Mouse (Mus musculus) hindbrain, embryonic 11.5 days (tissue): Measurements from ENCODE around the gene Jak2. TPM values are rescaled to one million over a fixed set of nuclear protein-coding genes. Genes with fewer than 3 reads are reported as not detected.

Experiments used
- ATAC-seq: fragments of 200-750 bp; cut with Nextera tagmentation; 2 replicates; pipeline ENCODE4 v1.8.0; 2017; ENCODE audit warnings: mild to moderate bottlenecking, moderate TSS enrichment, moderate library complexity; ENCODE audit not compliant: low FRiP score
- DNase-seq: peaks from one replicate; pipeline ENCODE4 v3.0.0-alpha.2; 2015; ENCODE audit warnings: low spot score
- H3K27ac ChIP-seq: fragments of 300-500 bp; sonication (generic); 2 replicates; pipeline ENCODE4 v1.5.1; 2014; ENCODE audit warnings: mild to moderate bottlenecking, low read depth, low read length
- H3K27me3 ChIP-seq: fragments of 300-500 bp; sonication (generic); 2 replicates; pipeline ENCODE4 v1.6.1; 2014; ENCODE audit warnings: mild to moderate bottlenecking, low read length, moderate library complexity, mixed read lengths; ENCODE audit not compliant: control insufficient read depth, insufficient read depth
- H3K36me3 ChIP-seq: fragments of 300-500 bp; sonication (generic); 2 replicates; pipeline ENCODE4 v1.6.1; 2014; ENCODE audit warnings: mild to moderate bottlenecking, low read length, moderate library complexity, mixed read lengths; ENCODE audit not compliant: control insufficient read depth, insufficient read depth
- H3K4me1 ChIP-seq: fragments of 300-500 bp; sonication (generic); replicated peaks from 2 replicates; pipeline ENCODE4 v1.6.1; 2014; ENCODE audit warnings: low read length, mixed read lengths; ENCODE audit not compliant: control insufficient read depth, insufficient read depth
- H3K4me2 ChIP-seq: fragments of 300-500 bp; sonication (generic); replicated peaks from 2 replicates; pipeline ENCODE4 v1.6.1; 2014; ENCODE audit warnings: mild to moderate bottlenecking, low read depth, low read length
- H3K4me3 ChIP-seq: fragments of 300-500 bp; sonication (generic); 2 replicates; pipeline ENCODE4 v1.5.1; 2014; ENCODE audit warnings: low read depth, low read length
- H3K9ac ChIP-seq: fragments of 300-500 bp; sonication (generic); 2 replicates; pipeline ENCODE4 v1.6.1; 2014; ENCODE audit warnings: low read depth, low read length
- H3K9me3 ChIP-seq: fragments of 300-500 bp; sonication (generic); 2 replicates; pipeline ENCODE4 v1.6.1; 2016; ENCODE audit warnings: low read length; ENCODE audit not compliant: control insufficient read depth
- WGBS: fragments of 180-500 bp; shearing (Covaris S2); extraction: QIAGEN DNeasy Blood & Tissue Kit; methylation state at CpG from one replicate; pipeline ENCODE4 v1.1.7; 2014; 5-methylcytosine and 5-hydroxymethylcytosine counted together
- polyA plus RNA-seq: library from polyadenylated mRNA; unstranded; fragments of >200 nt; fragmentation: Nextera tagmentation; extraction: Ambion mirVana; gene quantifications from 2 replicates; pipeline ENCODE4 v1.2.1, GENCODE M21; 2014

The Jak2 gene
- polyA plus RNA-seq, 1 experiment from 2014 or later, result 12.4 TPM

DNA sequence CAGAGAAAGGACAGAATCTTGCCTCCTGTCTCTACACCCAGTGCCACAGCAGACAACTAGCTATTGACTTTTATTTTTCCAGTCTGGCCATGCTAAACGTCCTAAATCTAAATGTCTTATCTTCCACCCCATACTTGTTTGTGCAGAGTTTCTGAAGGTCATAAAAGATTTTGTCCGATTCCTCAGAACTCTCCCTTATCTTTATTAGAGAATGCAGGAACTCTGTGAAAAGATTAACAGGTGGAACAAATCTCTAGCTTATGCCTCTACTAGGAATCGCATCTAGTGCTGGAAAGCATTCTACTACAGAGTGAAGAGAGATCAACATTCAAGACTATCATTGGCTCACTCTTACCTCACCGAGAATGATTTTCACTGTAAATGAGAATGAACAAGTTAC lies 1.7 kb upstream of the Jak2 start:
- Histone ChIP-seq H3K36me3 (no peaks in the 10 kb centered on the region), H3K27me3 (no peaks in the 10 kb centered on the region), H3K27ac (no peak overlapping the region), H3K4me2 (peak overlapping the region; percentile 80; the same call in 1 of the 2 replicates), H3K4me3 (peak overlapping the region; percentile 87), H3K9me3 (no peaks in the 10 kb centered on the region), H3K4me1 (no peaks in the 10 kb centered on the region; the same call in 1 of the 2 replicates), H3K9ac (peak overlapping the region; percentile 89; the same call in 1 of the 2 replicates)
- DNase-seq (no peak), ATAC-seq (no peak)
- 77% methylated on average over 4 of the region's 4 CpGs for WGBS

DNA sequence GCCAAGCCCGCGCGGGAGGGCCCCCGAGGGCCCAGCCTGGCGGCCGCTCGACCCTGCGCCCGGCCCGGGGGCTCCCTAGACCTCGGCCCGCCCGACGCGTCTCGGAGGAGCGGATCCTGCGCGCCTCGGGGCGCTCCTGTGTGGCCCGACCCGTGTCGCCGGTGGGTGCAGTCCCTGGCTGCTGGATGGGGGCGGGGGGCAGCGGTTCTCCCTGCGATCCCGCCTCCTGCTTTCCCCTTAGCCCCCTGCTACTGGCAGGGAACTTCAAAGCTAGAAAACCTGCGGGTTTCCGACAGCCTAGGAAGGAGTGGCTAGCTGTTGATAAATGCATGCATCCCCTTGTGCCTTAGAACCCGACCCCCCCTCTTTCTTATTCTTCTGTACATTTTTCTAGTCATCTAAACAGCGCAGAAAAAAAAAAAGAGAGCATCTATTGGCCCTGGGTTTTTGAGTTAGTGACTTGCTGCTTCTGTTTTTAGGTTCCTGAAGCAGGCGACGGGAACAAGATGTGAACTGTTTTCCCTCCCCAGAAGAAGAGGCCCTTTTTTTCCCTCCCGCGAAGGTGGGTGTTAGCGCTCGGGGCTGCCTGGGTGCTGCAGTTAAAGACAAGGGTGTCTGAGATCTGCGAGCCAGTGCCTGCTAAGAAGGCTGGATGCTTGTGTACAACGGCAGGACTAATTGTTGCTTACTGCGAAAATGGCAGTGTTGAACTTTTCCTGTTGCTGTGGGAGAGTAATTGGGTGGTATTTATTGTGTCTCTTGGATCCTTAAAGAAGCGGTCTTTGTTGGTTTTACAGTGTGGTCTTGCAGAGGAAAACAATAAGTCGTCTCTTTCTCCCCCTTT lies 552 bp downstream of the Jak2 start:
- H3K4me1 ChIP-seq, result no peaks in the 10 kb centered on the region; the same call in 1 of the 2 replicates
- H3K9ac ChIP-seq, result peak overlapping the region; percentile 89
- H3K4me3 ChIP-seq, result peak overlapping the region; percentile 87
- ATAC-seq (peak; percentile 81), DNase-seq (peak; percentile 65)
- H3K27ac ChIP-seq, result peak overlapping the region; percentile 97
- H3K9me3 ChIP-seq, result no peaks in the 10 kb centered on the region
- no peaks in the 10 kb centered on the region for H3K36me3 ChIP-seq
- H3K27me3 ChIP-seq, result no peaks in the 10 kb centered on the region
- peak overlapping the region; percentile 80 for H3K4me2 ChIP-seq
- 1% methylated on average over 43 of the region's 44 CpGs for WGBS

DNA sequence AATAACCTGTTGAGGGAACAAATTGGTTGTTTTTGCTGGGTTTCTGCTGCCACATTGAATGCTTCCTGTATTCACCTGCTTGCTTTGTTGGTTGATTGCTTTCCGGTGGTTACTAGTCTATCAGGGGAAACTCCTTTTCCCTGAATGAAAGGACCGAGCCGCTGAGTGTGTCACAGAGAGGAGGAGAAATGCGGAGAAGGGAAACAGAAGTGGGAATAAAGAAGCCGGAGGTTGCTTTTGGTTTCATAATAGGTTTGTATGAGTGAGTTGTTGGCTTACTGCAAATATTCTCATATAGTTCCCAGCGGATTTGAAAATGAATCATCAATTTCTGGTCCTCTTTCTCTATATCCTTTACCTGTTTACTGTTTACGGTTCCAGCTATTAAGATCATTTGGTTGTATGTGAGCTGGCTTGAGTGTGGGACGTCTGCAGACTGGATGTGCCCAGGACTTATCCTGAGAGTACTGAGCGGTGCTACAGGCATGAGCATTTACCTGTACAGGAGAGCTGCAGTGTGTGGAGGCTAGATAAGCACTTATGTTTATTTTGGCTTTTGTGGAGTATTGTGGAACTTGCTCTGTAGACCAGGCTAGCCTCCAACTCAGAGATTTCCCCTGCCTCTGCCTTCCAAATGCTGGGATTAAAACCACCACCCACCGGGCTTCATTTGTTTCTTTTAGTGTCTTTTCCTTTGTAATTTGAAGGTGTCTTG lies 1.4 kb downstream of the Jak2 start:
- DNase-seq (no peak), ATAC-seq (no peak)
- no peak overlapping the region for H3K27ac ChIP-seq
- H3K9me3 ChIP-seq, result no peaks in the 10 kb centered on the region
- 26% methylated on average over 10 of the region's 10 CpGs for WGBS
- no peaks in the 10 kb centered on the region for H3K27me3 ChIP-seq
- H3K9ac ChIP-seq, result peak overlapping the region; percentile 89
- H3K36me3 ChIP-seq, result no peaks in the 10 kb centered on the region
- H3K4me3 ChIP-seq, result peak overlapping the region; percentile 87
- peak overlapping the region; percentile 80 for H3K4me2 ChIP-seq
- H3K4me1 ChIP-seq, result no peaks in the 10 kb centered on the region; the same call in 1 of the 2 replicates

DNA sequence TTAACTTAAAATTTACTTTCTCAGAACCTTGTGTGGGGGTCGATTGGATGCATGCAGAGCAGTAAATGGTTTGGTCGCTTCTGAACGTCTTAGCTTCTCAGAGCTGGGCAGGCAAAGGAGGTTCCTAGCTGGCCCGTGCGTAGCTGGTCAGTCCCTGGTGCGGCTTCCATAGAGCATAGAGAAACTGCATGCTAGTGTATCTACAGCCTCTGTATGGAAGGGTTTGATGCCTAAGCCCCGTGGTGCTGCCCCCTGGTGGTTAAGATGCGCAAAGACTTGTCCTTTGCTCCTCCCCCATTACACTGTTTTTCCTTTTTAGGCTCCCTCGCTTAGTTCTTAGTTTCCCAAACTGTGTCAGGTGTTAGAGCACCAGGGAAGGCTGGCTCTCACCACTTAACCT lies 2.1 kb downstream of the Jak2 start:
- peak; percentile 90 for DNase-seq
- ATAC-seq, result no peak
- no peaks in the 10 kb centered on the region for H3K9me3 ChIP-seq
- H3K4me1 ChIP-seq, result no peaks in the 10 kb centered on the region; the same call in 1 of the 2 replicates
- no peaks in the 10 kb centered on the region for H3K27me3 ChIP-seq
- peak overlapping the region; percentile 13; the same call in 1 of the 2 replicates for H3K4me3 ChIP-seq
- no peaks in the 10 kb centered on the region for H3K36me3 ChIP-seq
- 3% methylated on average over 9 of the region's 9 CpGs for WGBS
- peak overlapping the region; percentile 80 for H3K4me2 ChIP-seq
- H3K27ac ChIP-seq, result no peak overlapping the region
- H3K9ac ChIP-seq, result no peak overlapping the region

DNA sequence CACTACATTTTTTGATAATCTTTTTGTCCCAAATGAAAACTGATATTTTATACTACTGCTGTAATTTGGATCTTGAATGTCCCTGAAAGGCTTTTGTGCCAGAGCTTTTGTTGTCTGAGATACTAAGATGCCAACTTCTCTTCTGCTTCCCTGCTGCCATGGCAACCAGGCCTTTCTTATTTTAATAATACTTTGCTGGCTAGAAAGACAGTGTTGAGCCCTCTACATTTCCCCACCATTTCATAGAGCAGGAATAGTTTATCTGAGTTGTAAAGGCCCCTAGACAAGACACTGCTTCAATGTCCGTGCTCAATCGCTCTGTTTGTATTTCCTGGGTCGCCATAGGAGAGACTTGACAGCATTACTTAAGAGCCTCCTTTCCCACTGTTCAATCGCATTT lies 3.0 kb downstream of the Jak2 start:
- Histone ChIP-seq H3K4me2 (no peak overlapping the region), H3K9ac (no peak overlapping the region), H3K4me3 (no peak overlapping the region), H3K27me3 (no peaks in the 10 kb centered on the region), H3K4me1 (no peaks in the 10 kb centered on the region; the same call in 1 of the 2 replicates), H3K27ac (peak overlapping the region; percentile 51; the same call in 1 of the 2 replicates), H3K36me3 (no peaks in the 10 kb centered on the region), H3K9me3 (no peaks in the 10 kb centered on the region)
- ATAC-seq (no peak), DNase-seq (peak; percentile 54)
- WGBS, result 24% methylated on average over 4 of the region's 4 CpGs

DNA sequence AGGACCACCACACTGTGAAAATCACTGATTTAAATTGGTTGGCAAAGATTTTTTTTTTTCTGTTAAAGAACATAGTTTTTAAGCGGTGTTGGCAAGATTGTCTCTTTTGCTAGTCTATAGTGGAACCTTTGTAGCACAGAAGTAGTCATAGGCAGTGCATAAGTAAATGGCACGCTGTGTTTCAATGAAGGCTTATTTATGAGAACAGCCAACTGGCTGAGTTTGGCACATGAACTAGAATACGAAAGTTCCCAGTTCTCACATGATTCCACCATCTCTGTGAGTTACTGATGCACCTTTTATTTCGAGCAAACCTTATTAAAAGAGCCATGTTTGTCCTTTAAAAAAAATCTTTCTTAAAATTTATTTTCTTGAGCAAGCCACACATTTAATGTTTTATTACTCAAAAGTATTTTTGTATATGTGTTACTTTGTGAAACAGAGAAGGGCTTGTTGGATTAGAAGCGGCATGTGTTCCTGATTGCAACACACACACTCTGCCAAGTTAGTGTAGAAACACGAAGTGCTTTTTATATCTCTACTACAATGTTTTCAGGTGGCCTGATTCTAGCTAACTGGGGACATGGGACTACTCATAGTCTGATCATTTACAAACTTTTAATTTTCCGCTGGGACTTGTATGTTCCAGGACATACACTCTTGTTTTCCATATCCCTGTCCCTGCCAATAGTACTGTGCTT lies 3.8 kb downstream of the Jak2 start:
- 90% methylated on average over 7 of the region's 7 CpGs for WGBS
- Histone ChIP-seq H3K4me2 (no peak overlapping the region), H3K4me1 (no peaks in the 10 kb centered on the region; the same call in 1 of the 2 replicates), H3K4me3 (no peak overlapping the region), H3K9ac (no peak overlapping the region), H3K36me3 (no peaks in the 10 kb centered on the region), H3K27ac (peak overlapping the region; percentile 51; the same call in 1 of the 2 replicates), H3K9me3 (no peaks in the 10 kb centered on the region), H3K27me3 (no peaks in the 10 kb centered on the region)
- ATAC-seq (no peak), DNase-seq (no peak)

DNA sequence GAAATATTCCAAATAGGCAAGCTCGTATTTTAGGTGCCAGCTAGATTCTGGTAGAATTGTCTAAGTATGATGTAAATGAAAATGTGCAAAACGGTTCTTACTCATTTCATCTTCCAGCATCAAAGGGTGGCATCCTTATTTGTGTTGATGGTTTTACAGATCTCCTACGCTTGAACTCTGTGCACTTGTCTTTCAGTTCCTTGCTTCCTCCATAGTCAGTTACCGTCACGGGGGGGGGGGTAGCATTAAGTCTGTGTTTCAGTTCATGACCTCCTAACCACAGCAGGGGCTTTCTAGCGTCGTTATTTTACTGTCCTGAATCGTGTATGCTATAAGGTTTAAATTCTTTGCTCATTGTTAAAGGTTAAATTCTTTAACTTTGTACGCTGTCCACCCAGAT lies 10.0 kb downstream of the Jak2 start:
- Histone ChIP-seq H3K9ac (no peak overlapping the region), H3K27ac (no peak overlapping the region), H3K4me3 (no peak overlapping the region), H3K9me3 (no peaks in the 10 kb centered on the region), H3K4me1 (no peaks in the 10 kb centered on the region), H3K4me2 (no peak overlapping the region), H3K27me3 (no peaks in the 10 kb centered on the region), H3K36me3 (no peaks in the 10 kb centered on the region)
- ATAC-seq, result no peak
- DNase-seq, result no peak
- 80% methylated on average over 9 of the region's 9 CpGs for WGBS

DNA sequence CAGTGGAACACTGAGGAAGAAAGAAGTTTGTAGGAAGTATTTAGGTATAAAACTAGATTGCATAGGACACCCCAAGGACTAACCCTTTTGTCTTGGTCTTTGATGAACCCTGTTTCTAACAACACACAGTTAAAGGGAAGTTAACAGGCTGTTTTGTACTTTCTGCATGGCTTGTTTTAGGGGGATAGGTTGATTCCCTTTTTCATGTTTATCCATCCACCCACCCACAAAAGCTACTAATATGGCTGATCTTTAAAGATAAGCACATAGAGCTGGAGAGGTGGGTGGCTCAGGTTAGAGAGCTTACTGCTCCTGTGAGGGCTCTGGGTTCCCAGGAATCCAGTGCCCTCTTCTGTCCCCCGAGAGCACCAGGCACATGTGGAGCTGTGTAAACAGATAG lies 11.9 kb downstream of the Jak2 start:
- Histone ChIP-seq H3K27me3 (no peaks in the 10 kb centered on the region), H3K36me3 (no peaks in the 10 kb centered on the region), H3K9ac (no peak overlapping the region), H3K4me1 (no peaks in the 10 kb centered on the region), H3K27ac (no peak overlapping the region), H3K4me2 (no peak overlapping the region), H3K4me3 (no peak overlapping the region), H3K9me3 (no peaks in the 10 kb centered on the region)
- ATAC-seq (no peak), DNase-seq (no peak)
- WGBS, result 78% methylated on average over 1 of the region's 1 CpGs
